9 mouse cellular contexts compared by ENCODE assay signal in genomic region chr5:29477474-29478207, GRCm38 (mm10). TPM values are rescaled to one million over a fixed set of nuclear protein-coding genes. Genes with fewer than 3 reads are reported as not detected.
DNase-seq lines count a peak whose midpoint lies in the region; ATAC-seq lines count a peak whose summit lies in the region.
"Had no signal": no experiment of that assay in that cellular context is flagged by ENCODE, and none has a peak within 500 bp of the region (broad histone marks: within the 10 kb centered on the region; RNA-seq: fewer than 3 reads in every experiment).

No protein-coding gene starts in this region.

- H3K36me3 ChIP-seq in megakaryocyte, embryonic 14.5 days (replicated peaks; ENCODE audit: low read length): no peaks in the 10 kb centered on the region
- no peaks in the 10 kb centered on the region for H3K36me3 ChIP-seq in limb, embryonic 15.5 days
- no peaks in the 10 kb centered on the region for H3K36me3 ChIP-seq in stomach, embryonic 16.5 days (ENCODE audit: control insufficient read depth, insufficient read depth, low read length)

- ATAC-seq in megakaryocyte, adult 5-6 weeks (ENCODE audit: poor library complexity, severe bottlenecking): no peak
- no peak for ATAC-seq in limb, embryonic 15.5 days (ENCODE audit: insufficient number of reproducible peaks, low FRiP score, low TSS enrichment, low read depth)
- ATAC-seq in stomach, embryonic 16.5 days (ENCODE audit: insufficient read depth, low FRiP score): peak; percentile 11; the same call in 1 of the 2 replicates
- no peak for ATAC-seq in erythroid progenitor cell, adult 5-6 weeks (replicated peaks; ENCODE audit: low FRiP score, poor library complexity, severe bottlenecking)

- H3K4me1 ChIP-seq in megakaryocyte, embryonic 14.5 days: peaks cover 41% of the 10 kb centered on the region
- H3K4me1 ChIP-seq in limb, embryonic 15.5 days: peaks cover 26% of the 10 kb centered on the region
- H3K4me1 ChIP-seq in stomach, embryonic 16.5 days (ENCODE audit: control insufficient read depth, insufficient read depth, low read length): peaks cover 10% of the 10 kb centered on the region; the same call in 1 of the 2 replicates

- peak; percentile 29 for DNase-seq in adrenal gland, postnatal 10 days
- DNase-seq in adrenal gland, adult (ENCODE audit: inconsistent age in 2 of 2, low spot score in 1 of 2): no peak
- DNase-seq in layer of hippocampus, postnatal 25 days (ENCODE audit: extremely low spot score in 1 of 2, low spot score in 1 of 2): no peak
- DNase-seq: right cerebral cortex, postnatal 25 days had no signal

- WGBS in limb, embryonic 15.5 days: under 1% methylated on average over 68 of the region's 73 CpGs
- under 1% methylated on average over 72 of the region's 73 CpGs for WGBS in stomach, embryonic 16.5 days

- peak overlapping the region; percentile 79 for H3K4me2 ChIP-seq in limb, embryonic 15.5 days
- peak overlapping the region; percentile 76 for H3K4me2 ChIP-seq in stomach, embryonic 16.5 days (ENCODE audit: low read depth, low read length)

- no peaks in the 10 kb centered on the region for H3K9me3 ChIP-seq in megakaryocyte, embryonic 14.5 days
- no peaks in the 10 kb centered on the region for H3K9me3 ChIP-seq in limb, embryonic 15.5 days
- H3K9me3 ChIP-seq in stomach, embryonic 16.5 days (replicated peaks; ENCODE audit: control insufficient read depth, low read length): no peaks in the 10 kb centered on the region

- H3K27me3 ChIP-seq in megakaryocyte, embryonic 14.5 days (replicated peaks): peaks cover 97% of the 10 kb centered on the region
- peaks cover 98% of the 10 kb centered on the region for H3K27me3 ChIP-seq in limb, embryonic 15.5 days
- H3K27me3 ChIP-seq in stomach, embryonic 16.5 days (ENCODE audit: control insufficient read depth, insufficient read depth, low read length): peaks cover 82% of the 10 kb centered on the region

- no peak overlapping the region for H3K27ac ChIP-seq in limb, embryonic 15.5 days
- peak overlapping the region; percentile 53 for H3K27ac ChIP-seq in stomach, embryonic 16.5 days (ENCODE audit: low read length)

- H3K9ac ChIP-seq in limb, embryonic 15.5 days: no peak overlapping the region
- H3K9ac ChIP-seq in stomach, embryonic 16.5 days (ENCODE audit: low read length): peak overlapping the region; percentile 72

- H3K4me3 ChIP-seq in megakaryocyte, embryonic 14.5 days (replicated peaks): peak overlapping the region; percentile 59
- peak overlapping the region; percentile 41 for H3K4me3 ChIP-seq in limb, embryonic 15.5 days
- H3K4me3 ChIP-seq in stomach, embryonic 16.5 days (replicated peaks; ENCODE audit: low read length): peak overlapping the region; percentile 57

RNA-seq across cellular contexts. Expression of gene Mnx1, which starts 0.6 kb away (rescaled TPM):
- not detected for total RNA-seq in adrenal gland, postnatal 10 days (2021)
- not detected in 2 replicates for polyA plus RNA-seq in megakaryocyte, embryonic 14.5 days (2012; ENCODE audit: insufficient read depth, low replicate concordance)
- total RNA-seq in megakaryocyte, adult 5-6 weeks (2015): not detected in 2 replicates
- total RNA-seq in megakaryocyte, adult 5-6 weeks (2017): not detected in 2 replicates
- not detected in 2 replicates for polyA plus RNA-seq in limb, embryonic 15.5 days (2015; fragmentation: Nextera tagmentation; extraction: Ambion mirVana)
- 0.75 and 1.1 TPM in 2 replicates for polyA plus RNA-seq in stomach, embryonic 16.5 days (2015; fragmentation: Nextera tagmentation; extraction: Ambion mirVana)
- total RNA-seq in erythroid progenitor cell, adult 5-6 weeks (2015; ENCODE audit: low replicate concordance): not detected in 2 replicates
- not detected in 2 replicates for total RNA-seq in erythroid progenitor cell, adult 5-6 weeks (2017; ENCODE audit: low replicate concordance)
- total RNA-seq in layer of hippocampus, postnatal 25 days (2021): not detected

RNA-seq across cellular contexts. Expression of gene Nom1, which starts 43.2 kb away (rescaled TPM):
- 10 to 100 TPM; 28.8 to 30.4 TPM for total RNA-seq in adrenal gland, postnatal 10 days (2021)
- 3.1 and 3.7 TPM in 2 replicates for polyA plus RNA-seq in megakaryocyte, embryonic 14.5 days (2012; ENCODE audit: insufficient read depth, low replicate concordance)
- total RNA-seq in megakaryocyte, adult 5-6 weeks (2015): 6.8 and 18.6 TPM in 2 replicates
- 7.0 and 7.8 TPM in 2 replicates for total RNA-seq in megakaryocyte, adult 5-6 weeks (2017)
- 25.8 and 26.8 TPM in 2 replicates for polyA plus RNA-seq in limb, embryonic 15.5 days (2015; fragmentation: Nextera tagmentation; extraction: Ambion mirVana)
- 26.5 and 28.5 TPM in 2 replicates for polyA plus RNA-seq in stomach, embryonic 16.5 days (2015; fragmentation: Nextera tagmentation; extraction: Ambion mirVana)
- 1.4 and 3.8 TPM in 2 replicates for total RNA-seq in erythroid progenitor cell, adult 5-6 weeks (2015; ENCODE audit: low replicate concordance)
- total RNA-seq in erythroid progenitor cell, adult 5-6 weeks (2017; ENCODE audit: low replicate concordance): 2.2 and 4.9 TPM in 2 replicates
- total RNA-seq in layer of hippocampus, postnatal 25 days (2021): 10 to 100 TPM; 19.9 to 28.3 TPM
